Mouse (Mus musculus): Measurements from ENCODE around the gene Slc30a2. TPM values are rescaled to one million over a fixed set of nuclear protein-coding genes. Genes with fewer than 3 reads are reported as not detected.
A peak's percentile ranks its signal among the peaks of the same experiment; 100 is the strongest.

Slc30a2 gene
- polyA plus RNA-seq, 1 experiment from 2014 or later = 0.09 TPM

DNA sequence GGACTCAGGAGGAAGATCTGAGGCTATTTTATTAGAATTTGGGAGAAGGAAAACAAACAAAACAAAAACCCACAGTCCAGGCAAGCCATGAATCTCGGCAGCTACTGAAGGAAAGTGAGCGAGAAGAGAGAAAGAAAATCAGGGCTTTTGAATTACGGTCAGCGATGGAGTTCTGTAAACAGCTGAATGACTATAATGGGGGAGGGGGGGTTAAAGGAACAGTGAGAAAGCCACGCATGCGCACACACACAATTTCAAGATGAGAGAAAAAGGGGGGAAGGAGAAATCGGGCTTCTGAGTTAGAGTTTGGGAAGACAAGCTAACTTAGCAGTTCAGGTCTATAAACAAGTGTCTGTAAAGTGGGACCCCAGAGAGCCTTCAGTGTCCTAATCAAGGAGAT lies 9.9 kb downstream of the Slc30a2 start:
- Histone ChIP-seq H3K36me3 (no peaks in the 10 kb centered on the region), H3K4me3 (no peak overlapping the region), H3K9me3 (no peaks in the 10 kb centered on the region), H3K4me1 (peaks cover 69% of the 10 kb centered on the region), H3K27me3 (ENCODE audit: insufficient read depth, poor library complexity, severe bottlenecking) (peaks cover 13% of the 10 kb centered on the region), H3K27ac (peak overlapping the region; percentile 84; the same call in 1 of the 2 replicates)
- 79% methylated on average over 7 of the region's 7 CpGs for WGBS
- no peak for DNase-seq (ENCODE audit: low spot score)

DNA sequence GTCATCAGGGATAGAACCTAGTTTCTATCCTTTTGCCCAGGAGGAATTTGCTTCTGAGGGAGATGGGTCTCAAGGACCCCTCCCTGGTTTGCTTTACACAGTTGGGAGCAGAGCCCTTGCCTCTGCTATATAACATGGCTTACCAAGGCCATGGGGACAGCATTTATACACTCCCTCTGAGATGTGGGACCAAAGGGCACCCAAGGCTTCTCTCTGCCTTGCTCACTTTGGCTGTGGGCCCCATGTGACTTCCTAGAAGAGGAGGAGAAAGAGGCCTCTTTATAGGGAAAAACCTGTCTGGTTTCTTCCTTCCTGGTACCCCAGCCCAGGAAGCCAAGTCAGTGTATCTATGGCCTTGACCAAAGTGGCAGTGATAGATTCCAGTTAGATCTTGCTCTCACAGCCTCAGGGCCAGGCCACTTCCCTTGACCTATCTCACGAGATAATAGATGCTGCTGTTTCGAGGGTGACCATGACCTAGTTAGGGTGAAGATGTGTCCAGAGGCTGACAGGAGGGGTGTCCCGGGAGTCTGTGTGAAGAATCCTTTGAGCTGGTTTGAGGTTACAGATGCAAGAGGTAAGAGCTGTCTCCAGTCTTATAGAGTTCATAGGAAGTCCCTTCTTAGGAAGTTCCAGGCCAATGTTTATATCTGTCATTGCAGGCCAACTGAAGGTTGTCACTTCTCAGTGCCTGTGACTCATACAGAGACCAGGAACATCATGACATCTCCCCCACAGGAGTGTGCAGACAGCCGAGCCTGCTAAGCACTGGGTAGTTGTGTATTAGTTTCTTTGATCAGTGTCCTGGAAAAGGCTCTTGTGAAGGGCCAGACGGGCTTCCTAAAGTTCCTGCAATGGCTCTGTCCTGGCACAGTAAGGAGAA lies 10.8 kb downstream of the Slc30a2 start:
- 38% methylated on average over 5 of the region's 5 CpGs for WGBS
- no peak overlapping the region for H3K4me3 ChIP-seq
- H3K9me3 ChIP-seq = no peaks in the 10 kb centered on the region
- H3K36me3 ChIP-seq = no peaks in the 10 kb centered on the region
- peaks cover 19% of the 10 kb centered on the region for H3K27me3 ChIP-seq (ENCODE audit: insufficient read depth, poor library complexity, severe bottlenecking)
- peaks cover 63% of the 10 kb centered on the region for H3K4me1 ChIP-seq
- DNase-seq (ENCODE audit: low spot score) = no peak
- H3K27ac ChIP-seq = peak overlapping the region; percentile 49; the same call in 1 of the 2 replicates

DNA sequence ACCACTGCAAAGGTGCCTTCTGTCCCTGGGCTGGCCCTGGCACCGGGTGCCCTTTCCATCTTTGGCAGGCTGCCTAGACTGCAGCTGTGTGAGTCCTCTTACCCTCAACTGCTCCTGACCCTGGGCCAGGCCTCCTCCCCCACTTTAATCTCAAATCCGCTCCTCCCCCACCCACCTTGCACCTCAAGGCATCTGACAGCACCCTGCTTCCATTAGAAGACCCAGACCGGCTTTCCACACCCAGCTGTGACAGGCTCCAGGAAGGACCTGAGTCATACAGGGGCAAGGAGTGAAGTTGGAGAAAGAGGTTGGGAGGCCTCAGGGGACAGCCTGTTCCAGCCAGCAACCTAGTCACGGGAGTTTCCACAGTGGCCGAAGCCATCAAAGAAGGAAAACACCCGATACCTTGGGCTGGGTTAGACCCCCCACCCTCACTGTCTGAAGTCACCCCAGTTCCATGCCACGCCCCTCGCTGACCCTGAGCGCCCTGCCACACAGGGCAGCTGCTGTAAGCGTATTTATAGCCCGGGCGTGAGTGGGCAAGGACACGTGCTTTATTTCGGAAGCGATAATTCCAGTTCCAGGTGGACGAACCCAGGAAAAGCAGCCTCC lies 13.0 kb downstream of the Slc30a2 start:
- no peak overlapping the region for H3K4me3 ChIP-seq
- H3K4me1 ChIP-seq = peaks cover 63% of the 10 kb centered on the region
- WGBS = 32% methylated on average over 16 of the region's 16 CpGs
- H3K27ac ChIP-seq = peak overlapping the region; percentile 75
- no peaks in the 10 kb centered on the region for H3K9me3 ChIP-seq
- H3K27me3 ChIP-seq (ENCODE audit: insufficient read depth, poor library complexity, severe bottlenecking) = peaks cover 33% of the 10 kb centered on the region
- H3K36me3 ChIP-seq = no peaks in the 10 kb centered on the region
- peak; percentile 83 for DNase-seq (ENCODE audit: low spot score)

DNA sequence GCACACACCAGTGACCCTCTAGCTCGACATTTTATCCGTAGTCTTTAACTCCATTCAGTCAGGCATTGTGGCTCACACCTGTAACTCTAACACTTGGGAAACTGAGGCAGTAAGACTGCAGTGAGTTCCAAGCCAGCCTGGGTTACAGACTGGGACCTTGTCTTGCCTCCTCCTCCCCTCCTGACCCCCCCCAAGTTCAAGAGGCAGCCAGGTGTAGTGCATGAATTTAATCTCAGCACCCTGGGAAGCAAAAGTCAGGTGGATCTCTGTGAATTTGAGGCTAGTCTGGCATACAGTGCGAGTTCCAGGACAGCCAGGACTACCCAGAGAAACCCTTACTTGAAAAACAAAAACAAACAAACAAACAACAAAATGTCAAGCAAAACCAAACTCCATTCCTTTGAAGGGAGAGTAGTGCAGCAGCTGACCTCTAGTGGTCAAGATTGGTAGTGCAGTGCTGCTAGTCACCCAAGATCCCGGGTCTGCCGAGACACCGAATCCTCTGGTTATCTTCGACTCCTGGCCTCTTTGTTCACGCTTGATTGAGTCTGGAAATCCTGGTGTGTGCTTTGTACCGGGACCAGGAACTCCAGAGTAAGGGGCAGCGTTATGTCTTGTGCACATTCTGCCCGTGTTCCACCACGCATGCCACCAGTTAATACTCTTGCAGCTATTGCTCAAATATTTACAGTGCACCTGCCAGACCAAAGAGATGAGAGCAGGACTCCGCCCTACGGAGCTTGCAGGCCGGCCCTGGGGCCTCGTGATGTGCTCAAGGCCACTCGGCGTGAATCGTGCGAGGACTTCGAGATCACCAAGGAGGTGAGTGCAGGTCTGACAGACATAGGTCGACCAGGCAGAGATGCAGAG lies 13.8 kb downstream of the Slc30a2 start:
- whole genome bisulfite sequencing = 20% methylated on average over 22 of the region's 22 CpGs
- Histone ChIP-seq H3K9me3 (no peaks in the 10 kb centered on the region), H3K4me1 (peaks cover 59% of the 10 kb centered on the region), H3K4me3 (peak overlapping the region; percentile 23), H3K27ac (peak overlapping the region; percentile 75; the same call in 1 of the 2 replicates), H3K27me3 (ENCODE audit: insufficient read depth, poor library complexity, severe bottlenecking) (peaks cover 33% of the 10 kb centered on the region), H3K36me3 (no peaks in the 10 kb centered on the region)
- DNase-seq (ENCODE audit: low spot score) = no peak

DNA sequence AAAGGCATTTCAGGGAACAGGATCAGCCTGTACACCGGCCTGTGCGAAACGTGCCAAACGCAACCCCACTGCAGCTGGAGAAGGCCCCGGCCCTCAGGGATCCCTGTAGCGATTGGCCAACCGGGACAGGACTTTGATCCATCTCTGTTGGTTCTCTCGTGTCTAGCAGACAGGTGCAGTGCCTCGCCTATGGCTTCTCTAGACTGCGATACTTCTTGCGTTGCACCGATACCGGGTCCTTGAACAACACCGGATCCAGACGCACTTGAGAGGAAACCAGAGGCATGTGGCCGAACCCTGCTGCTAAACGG lies 14.4 kb downstream of the Slc30a2 start:
- Histone ChIP-seq H3K27ac (no peak overlapping the region), H3K36me3 (no peaks in the 10 kb centered on the region), H3K4me3 (peak overlapping the region; percentile 23; the same call in 1 of the 2 replicates), H3K4me1 (peaks cover 57% of the 10 kb centered on the region), H3K27me3 (ENCODE audit: insufficient read depth, poor library complexity, severe bottlenecking) (peaks cover 33% of the 10 kb centered on the region), H3K9me3 (no peaks in the 10 kb centered on the region)
- DNase-seq (ENCODE audit: low spot score) = no peak
- 35% methylated on average over 17 of the region's 17 CpGs for WGBS

DNA sequence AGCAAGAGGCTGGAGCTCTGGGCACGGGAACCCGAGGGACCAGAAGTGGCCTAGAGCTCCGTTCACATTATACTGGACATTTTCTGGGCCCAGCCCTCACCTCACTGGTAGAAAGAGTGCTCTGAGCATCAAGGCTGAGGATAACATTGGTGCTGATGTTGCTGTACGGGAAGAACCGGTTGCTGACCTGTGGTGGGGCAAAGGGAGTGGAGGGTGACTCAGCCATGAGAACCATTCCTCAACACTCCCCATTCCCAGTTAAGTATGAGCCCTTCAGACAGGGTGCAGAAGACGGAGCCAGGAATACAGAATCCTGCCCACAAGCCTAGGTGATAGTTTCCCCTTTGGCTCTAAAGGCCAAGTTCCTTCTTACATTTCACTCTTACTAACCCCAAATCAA lies 16.7 kb downstream of the Slc30a2 start:
- Histone ChIP-seq H3K9me3 (no peaks in the 10 kb centered on the region), H3K4me3 (no peak overlapping the region), H3K4me1 (peaks cover 45% of the 10 kb centered on the region), H3K36me3 (no peaks in the 10 kb centered on the region), H3K27me3 (ENCODE audit: insufficient read depth, poor library complexity, severe bottlenecking) (peaks cover 43% of the 10 kb centered on the region), H3K27ac (no peak overlapping the region)
- WGBS = 83% methylated on average over 6 of the region's 6 CpGs
- DNase-seq (ENCODE audit: low spot score) = no peak

DNA sequence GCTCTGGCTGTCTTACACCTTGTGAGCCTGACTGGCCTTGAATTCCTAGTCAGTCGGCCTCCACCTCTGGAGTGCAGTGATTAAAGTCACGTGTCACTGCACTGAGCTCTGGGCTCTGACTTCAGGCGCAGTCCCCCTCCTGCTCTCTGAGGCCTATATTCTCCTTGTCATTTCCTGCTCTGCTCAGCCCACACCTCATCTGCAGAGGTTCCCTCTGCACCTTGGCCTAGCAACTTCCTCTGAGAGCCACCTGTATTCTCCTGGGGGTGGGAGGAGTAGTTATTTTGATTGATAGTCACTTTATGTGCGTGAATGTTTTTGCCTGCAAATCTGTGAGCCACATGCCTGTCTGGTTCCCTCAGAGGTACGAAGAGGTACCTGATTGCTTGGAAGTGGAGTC lies 18.2 kb downstream of the Slc30a2 start:
- no peaks in the 10 kb centered on the region for H3K9me3 ChIP-seq
- no peak overlapping the region for H3K4me3 ChIP-seq
- no peak for DNase-seq (ENCODE audit: low spot score)
- H3K36me3 ChIP-seq = no peaks in the 10 kb centered on the region
- WGBS = 41% methylated on average over 5 of the region's 5 CpGs
- peaks cover 45% of the 10 kb centered on the region for H3K4me1 ChIP-seq
- peaks cover 59% of the 10 kb centered on the region for H3K27me3 ChIP-seq (ENCODE audit: insufficient read depth, poor library complexity, severe bottlenecking)
- peak overlapping the region; percentile 13; the same call in 1 of the 2 replicates for H3K27ac ChIP-seq

DNA sequence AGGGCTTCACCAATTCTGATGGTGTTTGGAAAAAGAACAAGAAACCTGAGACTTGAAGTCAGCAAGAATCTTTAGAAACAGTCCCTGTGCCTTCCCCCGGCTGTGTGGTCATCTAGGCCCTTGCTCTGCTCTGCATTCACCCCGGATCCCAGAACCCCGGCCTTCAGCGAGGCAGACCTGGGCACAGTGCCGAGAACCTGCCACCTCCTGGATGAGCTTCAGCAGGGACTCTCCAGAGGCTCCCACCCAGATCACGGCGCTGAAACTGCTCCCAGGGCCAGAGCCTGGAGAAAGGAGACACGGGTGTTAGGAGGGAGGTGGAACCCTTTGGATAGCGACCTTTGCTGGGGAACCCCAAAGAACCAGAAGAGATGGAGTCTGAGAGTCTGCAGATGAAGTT lies 19.1 kb downstream of the Slc30a2 start:
- H3K27ac ChIP-seq = no peak overlapping the region

DNA sequence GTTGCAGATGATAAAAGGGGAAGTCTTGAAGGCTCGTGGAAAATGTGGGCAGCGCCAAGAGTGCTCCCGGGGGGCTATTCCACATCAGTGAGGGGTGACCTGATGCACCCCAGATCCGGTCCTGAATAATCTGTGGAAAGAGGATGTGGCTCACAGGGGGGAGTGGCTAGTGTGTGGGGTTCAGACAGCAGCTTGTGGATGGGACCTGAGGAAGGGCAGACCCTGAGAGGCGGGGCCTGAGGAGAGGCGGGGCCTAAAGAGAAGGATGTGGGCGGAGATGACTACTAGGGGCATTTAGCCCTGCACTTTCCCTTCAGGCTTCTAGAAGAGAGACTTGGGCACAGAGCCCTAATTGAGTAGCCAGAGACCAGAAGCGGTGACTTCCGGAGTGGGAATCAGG lies 19.6 kb downstream of the Slc30a2 start:
- Histone ChIP-seq H3K4me3 (peak overlapping the region; percentile 31), H3K4me1 (peaks cover 33% of the 10 kb centered on the region), H3K27ac (peak overlapping the region; percentile 12; the same call in 1 of the 2 replicates), H3K9me3 (no peaks in the 10 kb centered on the region), H3K27me3 (ENCODE audit: insufficient read depth, poor library complexity, severe bottlenecking) (peaks cover 64% of the 10 kb centered on the region), H3K36me3 (no peaks in the 10 kb centered on the region)
- 22% methylated on average over 9 of the region's 9 CpGs for WGBS
- DNase-seq (ENCODE audit: low spot score) = no peak

More for the DNA sequence above, 19.1 kb downstream of the Slc30a2 start:
- DNase-seq (ENCODE audit: low spot score) = no peak
- peaks cover 37% of the 10 kb centered on the region for H3K4me1 ChIP-seq
- WGBS = 61% methylated on average over 9 of the region's 9 CpGs
- peaks cover 66% of the 10 kb centered on the region for H3K27me3 ChIP-seq (ENCODE audit: insufficient read depth, poor library complexity, severe bottlenecking)
- H3K36me3 ChIP-seq = no peaks in the 10 kb centered on the region
- H3K4me3 ChIP-seq = no peak overlapping the region
- H3K9me3 ChIP-seq = no peaks in the 10 kb centered on the region

DNA sequence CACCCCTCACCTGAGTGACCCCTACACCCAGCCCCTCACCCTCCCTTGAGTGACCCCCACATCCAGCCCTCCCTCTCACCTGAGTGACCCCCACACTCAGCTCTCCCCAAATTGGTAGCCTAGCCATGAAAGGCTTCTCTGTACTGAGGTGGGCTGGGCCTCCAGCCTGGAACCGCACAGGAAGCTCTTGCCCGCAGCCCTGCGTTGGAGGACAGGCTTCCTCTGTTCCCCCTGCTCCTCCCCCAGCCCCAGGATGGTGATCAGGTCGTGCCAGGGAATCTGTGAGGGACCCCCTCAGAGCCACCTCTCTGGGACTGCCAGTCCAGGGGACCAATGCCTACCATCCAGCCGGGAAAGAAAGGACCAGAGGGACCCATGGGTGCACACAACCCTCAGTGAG lies 22.3 kb downstream of the Slc30a2 start:
- Histone ChIP-seq H3K4me3 (no peak overlapping the region), H3K27me3 (ENCODE audit: insufficient read depth, poor library complexity, severe bottlenecking) (peaks cover 68% of the 10 kb centered on the region), H3K27ac (no peak overlapping the region), H3K36me3 (no peaks in the 10 kb centered on the region), H3K9me3 (no peaks in the 10 kb centered on the region), H3K4me1 (peaks cover 37% of the 10 kb centered on the region)
- DNase-seq (ENCODE audit: low spot score) = no peak
- 40% methylated on average over 5 of the region's 5 CpGs for WGBS

DNA sequence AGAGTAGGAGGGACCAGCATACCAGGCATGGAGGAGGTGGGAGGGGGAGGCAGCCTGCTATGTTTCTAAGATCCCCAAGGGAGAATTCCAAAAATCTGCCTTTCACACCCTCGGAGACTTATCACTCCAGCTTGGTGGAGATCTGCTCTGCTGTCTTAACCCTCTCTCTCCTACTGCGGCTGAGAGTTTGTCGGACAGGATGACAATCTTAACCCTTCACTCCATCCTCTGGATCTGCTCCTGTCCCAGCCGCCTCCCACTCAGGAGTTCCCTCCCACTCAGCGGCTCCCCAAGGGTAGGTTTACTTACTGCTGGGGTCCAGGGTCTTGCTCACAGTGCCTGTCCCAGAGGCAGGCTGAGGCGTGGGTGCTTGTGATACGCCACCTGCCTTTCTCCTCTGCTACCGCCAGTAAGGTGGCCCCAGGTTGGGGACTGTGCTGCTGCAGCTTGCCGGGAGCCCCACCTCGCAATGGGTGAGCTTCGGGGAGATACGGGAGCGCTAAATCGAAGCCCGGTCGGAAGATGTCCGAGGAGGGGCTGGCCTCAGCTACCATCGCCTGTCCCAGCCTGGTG lies 27.8 kb downstream of the Slc30a2 start:
- peaks cover 30% of the 10 kb centered on the region for H3K4me1 ChIP-seq
- peak overlapping the region; percentile 72; the same call in 1 of the 2 replicates for H3K27ac ChIP-seq

DNA sequence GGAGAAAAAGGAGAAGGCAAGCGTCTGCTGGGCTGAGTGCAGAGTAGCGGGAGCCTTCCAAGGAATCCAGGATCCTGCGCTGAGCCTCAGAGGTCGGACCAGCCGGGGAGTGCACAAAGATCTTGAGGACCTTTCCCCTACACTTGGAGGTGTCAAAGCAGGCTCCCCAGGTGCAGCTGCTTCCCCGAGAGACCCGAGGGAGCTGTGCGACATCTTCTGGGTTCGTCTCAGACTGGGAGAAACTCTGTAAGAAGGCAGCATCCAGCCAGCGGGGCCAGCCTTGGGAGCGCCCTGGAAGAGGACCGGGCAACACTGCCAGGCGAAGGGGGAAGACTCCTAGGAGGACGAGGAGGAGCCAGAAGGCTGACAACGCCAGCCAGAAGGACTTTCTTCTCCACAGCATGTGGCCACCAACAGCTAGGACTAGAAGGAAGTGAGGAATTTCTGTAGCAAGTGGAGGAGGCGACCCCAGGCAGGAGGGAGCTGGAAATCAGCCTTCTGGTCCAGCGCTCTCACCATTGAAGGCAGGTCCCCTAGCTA lies 28.4 kb downstream of the Slc30a2 start:
- H3K27me3 ChIP-seq (ENCODE audit: insufficient read depth, poor library complexity, severe bottlenecking) = peaks cover 62% of the 10 kb centered on the region
- peak overlapping the region; percentile 71 for H3K4me3 ChIP-seq
- DNase-seq (ENCODE audit: low spot score) = no peak
- H3K4me1 ChIP-seq = peaks cover 30% of the 10 kb centered on the region
- H3K9me3 ChIP-seq = no peaks in the 10 kb centered on the region
- H3K27ac ChIP-seq = peak overlapping the region; percentile 72
- under 1% methylated on average over 17 of the region's 17 CpGs for WGBS
- no peaks in the 10 kb centered on the region for H3K36me3 ChIP-seq

More for the DNA sequence above, 27.8 kb downstream of the Slc30a2 start:
- Histone ChIP-seq H3K36me3 (no peaks in the 10 kb centered on the region), H3K4me3 (peak overlapping the region; percentile 71), H3K27me3 (ENCODE audit: insufficient read depth, poor library complexity, severe bottlenecking) (peaks cover 68% of the 10 kb centered on the region), H3K9me3 (no peaks in the 10 kb centered on the region)
- WGBS = under 1% methylated on average over 18 of the region's 18 CpGs
- no peak for DNase-seq (ENCODE audit: low spot score)
